Mouse (Mus musculus) liver (tissue): ENCODE data around the gene Ptn.

Source experiments
- DNase-seq: peaks from one replicate; pipeline ENCODE4 v3.0.0-alpha.2; 2020; ENCODE audit warnings: mixed read lengths

The Ptn gene

GRCm38 (mm10) chr6:36812666-36813515, 2.9 kb upstream of the Ptn start:
- DNase-seq, result no peak

- DNase-seq, result no peak
These were observed 428 bp upstream of the Ptn start for GRCm38 (mm10) chr6:36810448-36810847.

- no peak for DNase-seq
These were observed 701 bp downstream of the Ptn start for GRCm38 (mm10) chr6:36809311-36809726.

GRCm38 (mm10) chr6:36808306-36809058, 1.5 kb downstream of the Ptn start:
- no peak for DNase-seq

GRCm38 (mm10) chr6:36806906-36807305, 3.1 kb downstream of the Ptn start:
- DNase-seq, result no peak

- DNase-seq, result no peak
These were observed 9.6 kb downstream of the Ptn start for GRCm38 (mm10) chr6:36800309-36800946.

GRCm38 (mm10) chr6:36797066-36797655, 12.9 kb downstream of the Ptn start:
- no peak for DNase-seq

- no peak for DNase-seq
These were observed 15.5 kb downstream of the Ptn start for GRCm38 (mm10) chr6:36794535-36794934.

- DNase-seq, result no peak
These were observed 16.2 kb downstream of the Ptn start for GRCm38 (mm10) chr6:36793775-36794174.

- DNase-seq, result no peak
These were observed 20.8 kb downstream of the Ptn start for GRCm38 (mm10) chr6:36789261-36789660.

- no peak for DNase-seq
These were observed 21.3 kb downstream of the Ptn start for GRCm38 (mm10) chr6:36788576-36789191.

- no peak for DNase-seq
These were observed 25.3 kb downstream of the Ptn start for GRCm38 (mm10) chr6:36784682-36785208.

- DNase-seq, result no peak
These were observed 27.5 kb downstream of the Ptn start for GRCm38 (mm10) chr6:36782481-36782880.

- DNase-seq, result no peak
These were observed 32.3 kb downstream of the Ptn start for GRCm38 (mm10) chr6:36777567-36778337.

GRCm38 (mm10) chr6:36777039-36777438, 33.0 kb downstream of the Ptn start:
- DNase-seq, result no peak

GRCm38 (mm10) chr6:36775647-36776360, 34.2 kb downstream of the Ptn start:
- no peak for DNase-seq

- DNase-seq, result no peak
These were observed 37.5 kb downstream of the Ptn start for GRCm38 (mm10) chr6:36772541-36772940.

- no peak for DNase-seq
These were observed 41.0 kb downstream of the Ptn start for GRCm38 (mm10) chr6:36769012-36769411.

GRCm38 (mm10) chr6:36766941-36767340, 43.1 kb downstream of the Ptn start:
- no peak for DNase-seq

- DNase-seq, result no peak
These were observed 54.8 kb downstream of the Ptn start for GRCm38 (mm10) chr6:36755001-36755885.
